Mouse (Mus musculus) E14TG2a.4 (cell line): ENCODE measurements around the gene Ankrd28.

Experiments
- CTCF ChIP-seq: conservative IDR thresholded peaks from 2 replicates; pipeline ENCODE4 v1.5.1; 2014; ENCODE audit warnings: low read length
- NANOG ChIP-seq: IDR thresholded peaks from 2 replicates; pipeline ENCODE4 v1.6.1; 2014; ENCODE audit warnings: borderline replicate concordance, low read length, mixed read lengths
- POU5F1 ChIP-seq: IDR thresholded peaks from 2 replicates; pipeline ENCODE4 v1.6.1; 2014; ENCODE audit warnings: low read length, borderline replicate concordance

GRCm38 (mm10) chr14:31669642-31670490, 160.6 kb downstream of the Ankrd28 start:
- TF ChIP-seq CTCF (no peak), POU5F1 (no peak), NANOG (no peak)
